Mouse (Mus musculus) ovary, postnatal 10 days (tissue): Measurements from ENCODE around the gene Tmtc1.

Source experiments
- DNase-seq: peaks from one replicate; pipeline ENCODE4 v3.0.0; 2022; ENCODE audit warnings: low spot score

Gene Tmtc1

DNA sequence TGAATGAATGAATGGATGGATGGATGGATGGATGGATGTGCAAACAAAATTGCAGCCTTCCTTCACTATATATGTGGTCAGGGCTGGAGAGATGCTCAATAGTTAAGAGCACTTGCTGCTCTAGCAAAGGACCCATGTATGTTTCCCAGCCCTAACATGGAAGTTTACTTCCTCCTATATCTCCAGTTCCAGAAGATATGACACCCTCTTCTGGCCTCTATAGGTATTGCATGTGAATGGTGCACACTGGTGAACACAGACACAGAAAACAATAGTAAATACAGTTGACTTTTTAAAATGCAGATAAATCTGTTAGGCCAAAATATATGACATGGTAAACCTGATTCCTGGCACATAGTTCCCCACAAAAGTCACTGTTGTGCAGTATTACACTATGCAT, 73.0 kb downstream of the Tmtc1 start:
- DNase-seq: no peak

DNA sequence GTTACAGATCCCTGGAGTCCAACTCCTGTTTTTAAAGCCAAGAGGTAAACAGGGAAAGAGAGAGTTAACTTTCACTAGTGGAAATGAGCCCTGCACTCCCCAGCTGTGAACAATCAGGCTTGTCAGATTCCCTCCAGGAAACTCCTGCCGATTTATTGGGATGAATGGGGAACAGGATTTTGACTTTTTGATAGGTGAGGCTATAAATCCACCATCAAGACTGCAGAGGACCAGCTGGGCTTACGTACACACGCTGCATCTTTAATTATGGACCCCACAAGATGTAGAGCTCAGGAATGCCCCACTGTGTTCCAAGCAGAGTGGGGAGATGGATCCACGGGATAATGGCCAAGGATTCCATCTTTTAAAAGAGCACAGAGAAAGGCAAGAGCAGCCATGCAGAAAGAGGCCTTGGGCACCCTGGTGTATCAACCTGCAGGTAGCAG, 77.1 kb downstream of the Tmtc1 start:
- no peak for DNase-seq

GRCm38 (mm10) chr6:148366629-148367028, 77.6 kb downstream of the Tmtc1 start:
- DNase-seq: no peak

- DNase-seq: no peak
Measured at GRCm38 (mm10) chr6:148363162-148363561, 81.0 kb downstream of the Tmtc1 start.

- DNase-seq: no peak
Measured at GRCm38 (mm10) chr6:148362475-148362874, 81.7 kb downstream of the Tmtc1 start.

- no peak for DNase-seq
Measured at GRCm38 (mm10) chr6:148359348-148359905, 84.8 kb downstream of the Tmtc1 start.

- no peak for DNase-seq
Measured at GRCm38 (mm10) chr6:148358580-148359246, 85.5 kb downstream of the Tmtc1 start.

- DNase-seq: no peak
Measured at GRCm38 (mm10) chr6:148356141-148356540, 88.0 kb downstream of the Tmtc1 start.

GRCm38 (mm10) chr6:148354509-148355474, 89.4 kb downstream of the Tmtc1 start:
- DNase-seq: no peak

DNA sequence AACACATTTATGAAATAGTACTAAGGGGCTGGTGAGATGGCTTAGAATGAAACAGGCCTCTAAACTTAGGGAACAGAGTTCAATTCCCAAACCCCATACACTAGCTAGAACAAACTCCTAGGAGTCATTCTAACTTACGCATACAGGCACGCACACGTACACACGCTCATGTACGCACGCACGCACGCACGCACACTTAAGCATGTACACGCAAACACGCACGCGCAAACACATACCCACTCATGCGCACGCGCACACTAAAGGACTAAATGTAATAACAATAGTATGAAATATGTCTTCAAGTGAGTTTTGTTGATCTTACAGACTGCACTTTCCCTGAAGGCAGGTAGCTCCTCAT, 90.1 kb downstream of the Tmtc1 start:
- DNase-seq: no peak

- no peak for DNase-seq
Measured at GRCm38 (mm10) chr6:148345001-148345400, 99.2 kb downstream of the Tmtc1 start.

DNA sequence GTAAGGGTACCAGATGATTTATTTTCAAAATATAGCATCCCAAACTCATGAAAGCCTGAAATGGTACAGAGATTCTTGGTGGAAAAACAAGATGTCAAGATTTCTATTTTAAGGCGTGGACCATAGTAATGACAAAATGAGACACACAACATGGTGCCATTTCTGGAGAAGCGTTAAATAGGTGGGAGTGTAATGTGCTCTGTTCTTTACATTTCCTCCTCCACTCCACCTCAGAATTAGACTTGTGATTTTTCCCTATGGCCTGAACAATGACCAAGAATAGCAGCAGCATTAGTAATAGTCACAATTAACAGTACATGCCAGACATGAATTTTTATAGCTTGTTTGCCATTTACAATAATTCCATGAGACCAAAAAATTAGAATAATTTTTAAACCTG, 102.0 kb downstream of the Tmtc1 start:
- no peak for DNase-seq

GRCm38 (mm10) chr6:148341765-148342164, 102.4 kb downstream of the Tmtc1 start:
- DNase-seq: no peak

GRCm38 (mm10) chr6:148338326-148338957, 105.7 kb downstream of the Tmtc1 start:
- DNase-seq: no peak

DNA sequence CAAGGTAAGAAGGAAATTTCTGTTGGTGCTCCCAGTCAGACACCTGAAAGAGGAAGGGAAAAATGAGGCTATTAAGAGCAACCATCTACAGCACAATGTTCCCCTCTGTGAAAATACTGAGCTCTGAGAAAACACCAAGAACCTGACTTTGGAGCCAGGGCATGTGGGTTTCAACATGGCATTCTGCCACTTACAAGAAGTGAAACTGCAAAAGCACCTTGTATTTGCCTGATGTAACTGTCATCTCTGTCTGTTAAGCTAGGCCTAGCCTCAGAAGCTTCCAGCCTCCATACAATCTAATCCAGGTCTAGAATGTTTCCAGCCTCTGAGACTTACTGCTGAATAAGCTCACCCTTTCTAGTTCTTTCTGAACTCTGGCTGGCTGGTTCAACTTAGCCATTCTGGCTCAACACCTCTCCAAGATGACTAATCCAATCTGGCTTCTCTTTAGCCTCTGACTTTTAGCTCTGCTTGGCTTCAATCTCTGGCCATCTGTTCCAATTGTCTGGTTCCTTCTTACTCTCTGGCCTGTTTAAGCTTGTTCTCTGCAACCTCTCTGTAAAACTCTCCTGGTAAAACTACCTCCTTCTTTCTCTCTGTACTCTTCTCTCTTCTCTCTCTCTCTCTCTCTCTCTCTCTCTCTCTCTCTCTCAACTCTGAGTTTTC, 107.8 kb downstream of the Tmtc1 start:
- no peak for DNase-seq

DNA sequence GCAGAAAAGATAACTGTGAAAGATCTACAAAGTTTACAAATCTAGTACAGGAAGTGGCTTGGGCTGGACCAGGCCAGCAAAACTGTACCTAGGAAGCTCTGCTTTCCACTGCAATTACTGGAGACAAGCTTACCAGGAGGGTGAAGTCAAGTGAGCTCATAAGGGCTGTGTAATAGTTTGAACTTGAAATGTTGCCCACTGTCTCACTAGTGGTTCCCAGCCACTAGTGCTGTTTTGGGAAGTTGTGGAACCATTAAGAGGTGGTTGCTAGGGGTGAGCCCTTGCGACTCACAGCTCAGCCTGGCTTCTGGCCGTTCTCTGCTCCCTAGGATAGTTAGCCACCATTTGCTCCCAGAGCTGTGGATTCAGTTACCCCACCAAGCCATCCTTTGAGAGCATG, 112.3 kb downstream of the Tmtc1 start:
- DNase-seq: no peak

DNA sequence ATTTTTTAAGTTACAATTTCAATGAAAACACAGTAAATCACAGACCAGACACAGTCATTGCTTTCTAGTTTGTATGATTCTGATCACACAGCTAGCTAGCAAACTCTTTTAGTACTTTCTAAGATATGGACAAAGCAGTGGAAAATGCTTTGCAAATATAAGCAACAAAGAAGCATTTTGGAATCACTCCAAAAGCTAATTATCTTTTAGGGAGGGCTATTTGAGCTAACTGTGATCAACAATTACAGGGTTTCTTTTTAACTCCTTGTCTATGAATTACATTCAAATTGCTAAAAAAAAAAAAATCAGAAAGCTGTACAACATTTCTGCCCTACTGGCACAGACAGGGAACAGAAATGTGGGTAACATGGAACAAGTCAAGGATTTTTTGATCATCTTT, 114.2 kb downstream of the Tmtc1 start:
- no peak for DNase-seq

GRCm38 (mm10) chr6:148328928-148329327, 115.3 kb downstream of the Tmtc1 start:
- no peak for DNase-seq

DNA sequence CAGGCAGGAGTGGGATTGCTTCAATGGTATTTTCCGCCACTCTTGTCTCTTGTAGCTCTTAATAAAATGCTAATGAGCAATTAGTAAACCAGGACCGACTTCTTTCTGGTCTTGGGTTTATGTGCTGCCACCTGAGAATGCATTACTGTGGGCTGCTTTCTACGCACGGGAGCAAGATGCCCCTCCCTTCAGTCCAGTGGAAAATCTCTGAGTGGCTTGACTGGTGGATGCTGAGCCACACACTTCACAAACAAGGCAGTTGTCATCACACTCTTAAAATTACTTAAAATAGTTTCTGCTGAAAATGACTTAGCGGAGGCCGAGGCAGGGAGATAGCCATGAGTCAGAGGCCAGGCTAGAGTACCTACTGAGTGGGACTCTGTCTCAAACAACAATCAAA, 116.1 kb downstream of the Tmtc1 start:
- no peak for DNase-seq

DNA sequence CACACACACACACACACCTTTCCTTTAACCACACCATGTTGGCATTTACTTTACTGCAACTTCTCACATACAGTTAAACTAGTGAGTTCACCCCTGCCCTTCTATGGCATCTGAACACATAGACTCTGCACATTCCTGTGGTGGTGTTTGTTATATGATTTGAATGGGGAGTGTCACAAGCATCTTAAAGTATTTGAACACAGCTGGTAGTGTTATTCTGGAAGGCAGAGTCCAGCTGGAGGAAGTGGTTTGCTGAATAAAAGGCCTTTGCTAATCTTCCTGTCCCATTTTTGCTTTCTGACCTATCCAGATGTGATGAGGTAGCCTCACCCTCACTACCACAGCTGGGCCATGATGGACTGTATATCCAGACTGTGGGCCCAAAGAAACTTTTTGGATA, 125.5 kb downstream of the Tmtc1 start:
- no peak for DNase-seq

DNA sequence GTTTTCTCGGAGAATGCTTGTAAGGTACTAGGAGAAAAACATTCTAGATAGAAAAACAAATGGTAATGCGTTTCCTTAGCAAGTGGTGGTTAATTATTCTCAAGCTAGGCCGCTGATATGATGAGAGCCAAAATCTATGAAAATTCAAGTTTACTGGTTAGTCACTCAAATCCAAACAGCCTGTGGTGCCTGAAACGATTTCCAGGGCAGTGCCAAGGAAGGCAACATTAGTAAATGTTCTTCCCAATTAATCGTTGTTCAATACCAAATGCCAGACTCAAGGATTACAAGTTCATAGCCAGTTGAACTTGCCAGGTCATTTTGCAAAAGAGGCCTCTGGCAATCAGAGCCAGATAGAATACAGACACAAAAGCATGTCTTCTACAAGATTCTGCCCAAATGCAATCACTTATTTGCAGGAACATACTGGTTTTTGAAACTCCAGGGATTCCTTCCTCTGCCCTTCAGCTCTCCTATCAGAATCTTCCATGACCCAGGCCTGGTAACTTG, 128.6 kb downstream of the Tmtc1 start:
- no peak for DNase-seq

GRCm38 (mm10) chr6:148315106-148315505, 129.1 kb downstream of the Tmtc1 start:
- no peak for DNase-seq
